Comparison of ENCODE assay signal across 10 mouse cellular contexts in the genomic region with DNA sequence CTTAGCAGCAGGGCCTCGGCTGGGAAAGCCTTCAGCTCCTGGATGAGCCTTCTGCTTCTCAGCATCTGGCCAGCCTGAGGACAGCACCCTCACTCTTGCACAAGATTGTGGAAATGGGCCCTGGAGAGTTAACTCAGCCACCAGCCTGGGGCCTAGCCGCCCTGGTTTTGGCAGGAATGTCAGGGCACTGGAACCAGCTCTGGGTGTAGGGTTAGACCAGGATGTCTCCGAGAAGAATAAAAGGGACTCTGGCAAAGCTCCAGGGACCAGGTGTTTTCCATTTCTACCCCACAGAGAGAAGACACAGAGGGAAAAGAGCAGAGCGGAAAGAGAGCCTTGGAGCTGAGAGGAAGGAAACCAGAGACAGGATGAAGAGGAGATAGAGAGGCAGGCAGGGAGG.
DNase-seq lines count a peak whose midpoint lies in the region; ATAC-seq and TF ChIP-seq lines count a peak whose summit lies in the region.
"Had no signal": no experiment of that assay in that cellular context is flagged by ENCODE, and none has a peak within 500 bp of the region (broad histone marks: within the 10 kb centered on the region; RNA-seq: fewer than 3 reads in every experiment).

No protein-coding gene starts in this region.

- WGBS in intestine, embryonic 15.5 days: 34% methylated on average over 4 of the region's 4 CpGs
- 55% methylated on average over 4 of the region's 4 CpGs for WGBS in intestine, postnatal 0 days
- WGBS in hindbrain, embryonic 16.5 days: 38% methylated on average over 4 of the region's 4 CpGs

- TF ChIP-seq CTCF in gastrocnemius, adult 2 months (IDR thresholded peaks at IDR 0.05): no peak
- no peak for TF ChIP-seq CTCF in intestine, postnatal 0 days (IDR thresholded peaks at IDR 0.05; ENCODE audit: low read depth)

- no peaks in the 10 kb centered on the region for H3K9me3 ChIP-seq in intestine, embryonic 15.5 days
- no peaks in the 10 kb centered on the region for H3K9me3 ChIP-seq in intestine, postnatal 0 days (ENCODE audit: control insufficient read depth)
- no peaks in the 10 kb centered on the region for H3K9me3 ChIP-seq in hindbrain, embryonic 16.5 days (ENCODE audit: control insufficient read depth, low read length)

- H3K27me3 ChIP-seq in intestine, embryonic 15.5 days (replicated peaks): no peaks in the 10 kb centered on the region
- H3K27me3 ChIP-seq in intestine, postnatal 0 days (replicated peaks; ENCODE audit: control insufficient read depth, insufficient read depth, low read length): no peaks in the 10 kb centered on the region
- no peaks in the 10 kb centered on the region for H3K27me3 ChIP-seq in hindbrain, embryonic 16.5 days (replicated peaks; ENCODE audit: control insufficient read depth, insufficient read depth, low read length)

- no peaks in the 10 kb centered on the region for H3K36me3 ChIP-seq in intestine, embryonic 15.5 days
- H3K36me3 ChIP-seq in intestine, postnatal 0 days (ENCODE audit: control insufficient read depth, insufficient read depth): peaks cover 32% of the 10 kb centered on the region
- H3K36me3 ChIP-seq in hindbrain, embryonic 16.5 days (ENCODE audit: control insufficient read depth, insufficient read depth, low read length): no peaks in the 10 kb centered on the region

- intact Hi-C loops in gastrocnemius, adult 2 months (cut with DNase I): loop anchor here (2.0 kb wide), 1 partner anchor 14 kb away; no protein-coding TSS in a partner anchor

- peak overlapping the region; percentile 91 for H3K27ac ChIP-seq in gastrocnemius, adult 2 months
- H3K27ac ChIP-seq in intestine, embryonic 15.5 days: peak overlapping the region; percentile 7; the same call in 1 of the 2 replicates
- H3K27ac ChIP-seq in intestine, postnatal 0 days (ENCODE audit: low read depth, low read length): no peak overlapping the region
- peak overlapping the region; percentile 21; the same call in 1 of the 2 replicates for H3K27ac ChIP-seq in hindbrain, embryonic 16.5 days (ENCODE audit: low read depth, low read length)

- ATAC-seq in intestine, embryonic 15.5 days: no peak
- ATAC-seq in intestine, postnatal 0 days: no peak
- ATAC-seq in hindbrain, embryonic 16.5 days: no peak
- no peak for ATAC-seq in megakaryocyte-erythroid progenitor cell, adult 5-6 weeks (replicated peaks; ENCODE audit: low FRiP score, low TSS enrichment, poor library complexity, severe bottlenecking)
- ATAC-seq: CD4-positive, CD25-positive, alpha-beta regulatory T cell, adult 4 months; lung, postnatal 0 days had no signal

- H3K4me2 ChIP-seq in intestine, embryonic 15.5 days (replicated peaks): no peak overlapping the region
- no peak overlapping the region for H3K4me2 ChIP-seq in intestine, postnatal 0 days (replicated peaks; ENCODE audit: low read depth)
- no peak overlapping the region for H3K4me2 ChIP-seq in hindbrain, embryonic 16.5 days (ENCODE audit: low read length)

- peaks cover 14% of the 10 kb centered on the region for H3K4me1 ChIP-seq in intestine, embryonic 15.5 days (replicated peaks)
- H3K4me1 ChIP-seq in intestine, postnatal 0 days (replicated peaks; ENCODE audit: control insufficient read depth, insufficient read depth, low read length): no peaks in the 10 kb centered on the region
- H3K4me1 ChIP-seq in hindbrain, embryonic 16.5 days (ENCODE audit: control insufficient read depth, insufficient read depth, low read depth, low read length): peaks cover 23% of the 10 kb centered on the region

- peak; percentile 73 for DNase-seq in gastrocnemius, adult 2 months
- no peak for DNase-seq in gastrocnemius, postnatal 4 days (ENCODE audit: low spot score in 2 of 2)
- DNase-seq in MN1 (ENCODE audit: low spot score): peak; percentile 24
- DNase-seq in left cerebral cortex, adult 11 months (ENCODE audit: low spot score): no peak

- no peak overlapping the region for H3K9ac ChIP-seq in intestine, embryonic 15.5 days
- no peak overlapping the region for H3K9ac ChIP-seq in intestine, postnatal 0 days (ENCODE audit: low read depth, low read length)
- H3K9ac ChIP-seq in hindbrain, embryonic 16.5 days (ENCODE audit: low read depth, low read length): no peak overlapping the region

- no peak overlapping the region for H3K4me3 ChIP-seq in gastrocnemius, adult 2 months
- H3K4me3 ChIP-seq in intestine, embryonic 15.5 days (replicated peaks): no peak overlapping the region
- H3K4me3 ChIP-seq in intestine, postnatal 0 days (ENCODE audit: low read depth, low read length): no peak overlapping the region
- no peak overlapping the region for H3K4me3 ChIP-seq in hindbrain, embryonic 16.5 days (ENCODE audit: low read length)

Comparison
In these comparisons a context has a peak if more than half of its experiments do, and no peak if none do; other contexts are left out.
1. DNase-seq: peak in gastrocnemius, adult 2 months (single experiment) and MN1 (single experiment); none in gastrocnemius, postnatal 4 days (0 of 2) and left cerebral cortex, adult 11 months (single experiment).